ENCODE assay signal across 15 mouse cellular contexts in genomic region chr2:55315627-55316026, GRCm38 (mm10).
"Had no signal": no experiment of that assay in that cellular context is flagged by ENCODE, and none has a peak within 500 bp of the region (broad histone marks: within the 10 kb centered on the region; RNA-seq: fewer than 3 reads in every experiment).

No protein-coding gene starts in this region.

- ATAC-seq: lung, postnatal 0 days; midbrain, embryonic 16.5 days had no signal

- H3K36me3 ChIP-seq: limb, embryonic 13.5 days; liver, embryonic 15.5 days; midbrain, embryonic 12.5 days; stomach, embryonic 15.5 days had no signal

- H3K27me3 ChIP-seq: limb, embryonic 13.5 days; liver, embryonic 15.5 days; megakaryocyte, embryonic 14.5 days; midbrain, embryonic 12.5 days; stomach, embryonic 15.5 days had no signal

- DNase-seq: kidney, postnatal 36 days; layer of hippocampus, adult 9-11 months; layer of hippocampus, postnatal 36 days; lung, adult 2 months; lung, postnatal 36 days; right cerebral cortex, postnatal 14 days; thymus, adult 2 months; thymus, postnatal 25 days had no signal

- H3K4me2 ChIP-seq: limb, embryonic 13.5 days; liver, embryonic 15.5 days; midbrain, embryonic 12.5 days; stomach, embryonic 15.5 days had no signal

- H3K4me1 ChIP-seq: limb, embryonic 13.5 days; liver, embryonic 15.5 days; megakaryocyte, embryonic 14.5 days; midbrain, embryonic 12.5 days; stomach, embryonic 15.5 days had no signal

- H3K9me3 ChIP-seq: limb, embryonic 13.5 days; liver, embryonic 15.5 days; megakaryocyte, embryonic 14.5 days; midbrain, embryonic 12.5 days; stomach, embryonic 15.5 days had no signal

- H3K9ac ChIP-seq: limb, embryonic 13.5 days; liver, embryonic 15.5 days; midbrain, embryonic 12.5 days; stomach, embryonic 15.5 days had no signal

- H3K27ac ChIP-seq: limb, embryonic 13.5 days; liver, embryonic 15.5 days; midbrain, embryonic 12.5 days; stomach, embryonic 15.5 days had no signal

- H3K4me3 ChIP-seq: limb, embryonic 13.5 days; liver, embryonic 15.5 days; megakaryocyte, embryonic 14.5 days; midbrain, embryonic 12.5 days; stomach, embryonic 15.5 days had no signal
